In the genomic region with DNA sequence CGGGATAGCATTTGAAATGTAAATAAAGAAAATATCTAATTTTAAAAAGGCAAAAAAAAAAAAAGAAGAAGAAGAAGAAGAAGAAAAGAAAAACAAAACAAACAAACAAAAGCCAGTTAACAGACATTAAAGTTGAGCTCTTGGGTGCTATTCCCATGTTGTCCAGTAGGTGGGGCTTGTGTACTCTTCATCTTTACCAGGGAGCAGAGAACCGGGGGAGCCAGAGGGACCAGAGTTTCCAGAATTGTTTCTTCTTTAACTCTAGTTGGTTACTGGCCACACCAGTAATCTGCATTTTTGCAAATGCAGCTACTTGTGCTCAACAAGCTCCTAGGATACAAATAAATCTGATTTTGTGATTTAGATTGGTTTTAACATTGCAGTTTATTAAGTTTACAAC, we compare ENCODE assay signal across 8 mouse cellular contexts.
DNase-seq lines count a peak whose midpoint lies in the region; ATAC-seq and TF ChIP-seq lines count a peak whose summit lies in the region.

No protein-coding gene starts in this region.

- no peak overlapping the region for H3K4me3 ChIP-seq in kidney, embryonic 16.5 days (ENCODE audit: low read length)
- H3K4me3 ChIP-seq in liver, embryonic 14.5 days (ENCODE audit: insufficient read depth in 1 of 2, low read depth in 2 of 2, low read length in 2 of 2): no peak overlapping the region

- ATAC-seq in kidney, embryonic 16.5 days (ENCODE audit: low FRiP score, low TSS enrichment): peak; percentile 75; the same call in 1 of the 2 replicates
- no peak for ATAC-seq in liver, embryonic 14.5 days (ENCODE audit: insufficient read depth)

- WGBS in kidney, embryonic 16.5 days: 15% methylated on average over 2 of the region's 2 CpGs
- 8% methylated on average over 2 of the region's 2 CpGs for WGBS in liver, embryonic 14.5 days (ENCODE audit: insufficient replicate concordance)

- no peaks in the 10 kb centered on the region for H3K4me1 ChIP-seq in kidney, embryonic 16.5 days (ENCODE audit: insufficient read depth, low read length)
- no peaks in the 10 kb centered on the region for H3K4me1 ChIP-seq in liver, embryonic 14.5 days (replicated peaks; ENCODE audit: control insufficient read depth in 2 of 2, insufficient read depth in 2 of 2, low read length in 1 of 2)

- no peak overlapping the region for H3K27ac ChIP-seq in kidney, embryonic 16.5 days (ENCODE audit: low read length)
- no peak overlapping the region for H3K27ac ChIP-seq in liver, embryonic 14.5 days

- H3K36me3 ChIP-seq in kidney, embryonic 16.5 days (ENCODE audit: insufficient read depth, low read length): no peaks in the 10 kb centered on the region
- no peaks in the 10 kb centered on the region for H3K36me3 ChIP-seq in liver, embryonic 14.5 days (replicated peaks; ENCODE audit: control insufficient read depth, insufficient read depth, low read depth)

- H3K4me2 ChIP-seq in kidney, embryonic 16.5 days (replicated peaks; ENCODE audit: low read depth, low read length): no peak overlapping the region
- H3K4me2 ChIP-seq in liver, embryonic 14.5 days (ENCODE audit: low read depth): no peak overlapping the region

- H3K9ac ChIP-seq in kidney, embryonic 16.5 days (replicated peaks; ENCODE audit: low read length): no peak overlapping the region
- no peak overlapping the region for H3K9ac ChIP-seq in liver, embryonic 14.5 days (replicated peaks)

- TF ChIP-seq EP300 in liver, embryonic 14.5 days (IDR thresholded peaks at IDR 0.05; ENCODE audit: low read depth): no peak

- H3K27me3 ChIP-seq in kidney, embryonic 16.5 days (ENCODE audit: insufficient read depth, low read length): no peaks in the 10 kb centered on the region
- H3K27me3 ChIP-seq in liver, embryonic 14.5 days (ENCODE audit: control insufficient read depth, insufficient read depth, low read length): no peaks in the 10 kb centered on the region

- TF ChIP-seq CTCF in liver, embryonic 14.5 days (IDR thresholded peaks at IDR 0.05; ENCODE audit: low read depth): peak; percentile 72

- DNase-seq in A20 (ENCODE audit: low read depth, low spot score): peak; percentile 60
- DNase-seq in Muller cell, postnatal 12 days (ENCODE audit: inconsistent ontology term): peak; percentile 73
- peak; percentile 51 for DNase-seq in cerebellum, adult 8-10 months
- DNase-seq in frontal cortex, postnatal 36 days (ENCODE audit: low spot score in 2 of 2): peak; percentile 39 to 51
- peak in 2 of 3 experiments; percentile 4 to 11 for DNase-seq in liver, embryonic 14.5 days (ENCODE audit: low read depth in 3 of 3, low spot score in 3 of 3)
- DNase-seq in right cerebral cortex, adult 18-20 months: peak; percentile 30
- DNase-seq in urinary bladder, postnatal 25 days (ENCODE audit: low spot score): peak; percentile 57

- no peaks in the 10 kb centered on the region for H3K9me3 ChIP-seq in kidney, embryonic 16.5 days (ENCODE audit: low read length)
- no peaks in the 10 kb centered on the region for H3K9me3 ChIP-seq in liver, embryonic 14.5 days (ENCODE audit: control insufficient read depth, low read length)

Comparison
In these comparisons a context has a peak if more than half of its experiments do, and no peak if none do; other contexts are left out.
1. DNase-seq: peak in every context shown above with its lines; median percentile 73 in Muller cell, postnatal 12 days; 60 in A20; 57 in urinary bladder, postnatal 25 days; 51 in cerebellum, adult 8-10 months; 45 in frontal cortex, postnatal 36 days; 30 in right cerebral cortex, adult 18-20 months; 8 in liver, embryonic 14.5 days.